Comparison of ENCODE assay signal across 15 mouse cellular contexts in genomic region chr4:75466880-75467327, GRCm38 (mm10).
DNase-seq lines count a peak whose midpoint lies in the region; ATAC-seq lines count a peak whose summit lies in the region.
"Had no signal": no experiment of that assay in that cellular context is flagged by ENCODE, and none has a peak within 500 bp of the region (broad histone marks: within the 10 kb centered on the region; RNA-seq: fewer than 3 reads in every experiment).

No protein-coding gene starts in this region.

- no peak for ATAC-seq in hindbrain, embryonic 14.5 days (ENCODE audit: low FRiP score)
- ATAC-seq in hindbrain, embryonic 12.5 days (ENCODE audit: low FRiP score), result no peak
- ATAC-seq: forebrain, postnatal 0 days had no signal

- H3K27ac ChIP-seq in hindbrain, embryonic 14.5 days, result no peak overlapping the region
- H3K27ac ChIP-seq in hindbrain, embryonic 12.5 days, result no peak overlapping the region
- no peak overlapping the region for H3K27ac ChIP-seq in forebrain, embryonic 10.5 days
- H3K27ac ChIP-seq: left cerebral cortex, adult 2 months; liver, embryonic 14.5 days; stomach, postnatal 0 days had no signal

- no peaks in the 10 kb centered on the region for H3K27me3 ChIP-seq in hindbrain, embryonic 14.5 days (ENCODE audit: control insufficient read depth, insufficient read depth, low read length)
- H3K27me3 ChIP-seq in hindbrain, embryonic 12.5 days, result no peaks in the 10 kb centered on the region
- no peaks in the 10 kb centered on the region for H3K27me3 ChIP-seq in forebrain, embryonic 10.5 days (ENCODE audit: poor library complexity, severe bottlenecking)
- H3K27me3 ChIP-seq: megakaryocyte, embryonic 14.5 days had no signal

- H3K9ac ChIP-seq in hindbrain, embryonic 14.5 days, result no peak overlapping the region
- no peak overlapping the region for H3K9ac ChIP-seq in hindbrain, embryonic 12.5 days
- H3K9ac ChIP-seq: forebrain, postnatal 0 days; liver, embryonic 14.5 days had no signal

- no peak overlapping the region for H3K4me2 ChIP-seq in hindbrain, embryonic 14.5 days (replicated peaks)
- no peak overlapping the region for H3K4me2 ChIP-seq in hindbrain, embryonic 12.5 days (replicated peaks)

- whole genome bisulfite sequencing in hindbrain, embryonic 14.5 days, result 67% methylated on average over 3 of the region's 3 CpGs
- 50% methylated on average over 3 of the region's 3 CpGs for WGBS in hindbrain, embryonic 12.5 days
- 75% methylated on average over 3 of the region's 3 CpGs for WGBS in forebrain, embryonic 10.5 days

- H3K9me3 ChIP-seq in hindbrain, embryonic 14.5 days (ENCODE audit: control insufficient read depth, low read length), result no peaks in the 10 kb centered on the region
- H3K9me3 ChIP-seq in hindbrain, embryonic 12.5 days (replicated peaks), result no peaks in the 10 kb centered on the region
- H3K9me3 ChIP-seq in forebrain, embryonic 10.5 days, result no peaks in the 10 kb centered on the region
- H3K9me3 ChIP-seq: megakaryocyte, embryonic 14.5 days had no signal

- no peaks in the 10 kb centered on the region for H3K4me1 ChIP-seq in hindbrain, embryonic 14.5 days (replicated peaks; ENCODE audit: control insufficient read depth, insufficient read depth, low read length)
- no peaks in the 10 kb centered on the region for H3K4me1 ChIP-seq in hindbrain, embryonic 12.5 days
- H3K4me1 ChIP-seq in forebrain, embryonic 10.5 days, result no peaks in the 10 kb centered on the region
- H3K4me1 ChIP-seq: megakaryocyte, embryonic 14.5 days had no signal

- peak; percentile 1 for DNase-seq in adrenal gland, adult 2 months
- no peak for DNase-seq in adrenal gland, adult (ENCODE audit: inconsistent age in 2 of 2, low spot score in 1 of 2)
- DNase-seq in hindbrain, embryonic 14.5 days (ENCODE audit: low spot score), result peak; percentile 23
- peak; percentile 2 for DNase-seq in right cerebral cortex, postnatal 14 days
- no peak for DNase-seq in right cerebral cortex, postnatal 36 days (ENCODE audit: low spot score in 2 of 2)
- no peak for DNase-seq in spleen, adult 12 weeks (ENCODE audit: low spot score)
- DNase-seq in forebrain, embryonic 10.5 days (ENCODE audit: extremely low spot score, low spot score), result no peak
- DNase-seq: forebrain, postnatal 0 days; kidney, adult 8-10 months had no signal

- no peaks in the 10 kb centered on the region for H3K36me3 ChIP-seq in hindbrain, embryonic 14.5 days (replicated peaks; ENCODE audit: control insufficient read depth, insufficient read depth)
- no peaks in the 10 kb centered on the region for H3K36me3 ChIP-seq in hindbrain, embryonic 12.5 days
- H3K36me3 ChIP-seq in forebrain, embryonic 10.5 days (replicated peaks), result no peaks in the 10 kb centered on the region

- H3K4me3 ChIP-seq in hindbrain, embryonic 14.5 days (replicated peaks; ENCODE audit: low read length), result no peak overlapping the region
- H3K4me3 ChIP-seq in hindbrain, embryonic 12.5 days, result no peak overlapping the region
- H3K4me3 ChIP-seq in forebrain, embryonic 10.5 days, result no peak overlapping the region
- H3K4me3 ChIP-seq: left cerebral cortex, adult 2 months; megakaryocyte, embryonic 14.5 days; myocyte had no signal

Comparison
In these comparisons a context has a peak if more than half of its experiments do, and no peak if none do; other contexts are left out.
1. DNase-seq: peak in adrenal gland, adult 2 months (single experiment), hindbrain, embryonic 14.5 days (single experiment) and right cerebral cortex, postnatal 14 days (single experiment); none in adrenal gland, adult (0 of 2), right cerebral cortex, postnatal 36 days (0 of 2), spleen, adult 12 weeks (single experiment) and forebrain, embryonic 10.5 days (single experiment).